Mouse (Mus musculus): Measurements from ENCODE around the gene B3galt4.
"Not testable (repeated sequence)": the region's sequence is repeated elsewhere in the genome, so short reads cannot be mapped to it uniquely, and the experiment has no call there.

B3galt4 gene

DNA sequence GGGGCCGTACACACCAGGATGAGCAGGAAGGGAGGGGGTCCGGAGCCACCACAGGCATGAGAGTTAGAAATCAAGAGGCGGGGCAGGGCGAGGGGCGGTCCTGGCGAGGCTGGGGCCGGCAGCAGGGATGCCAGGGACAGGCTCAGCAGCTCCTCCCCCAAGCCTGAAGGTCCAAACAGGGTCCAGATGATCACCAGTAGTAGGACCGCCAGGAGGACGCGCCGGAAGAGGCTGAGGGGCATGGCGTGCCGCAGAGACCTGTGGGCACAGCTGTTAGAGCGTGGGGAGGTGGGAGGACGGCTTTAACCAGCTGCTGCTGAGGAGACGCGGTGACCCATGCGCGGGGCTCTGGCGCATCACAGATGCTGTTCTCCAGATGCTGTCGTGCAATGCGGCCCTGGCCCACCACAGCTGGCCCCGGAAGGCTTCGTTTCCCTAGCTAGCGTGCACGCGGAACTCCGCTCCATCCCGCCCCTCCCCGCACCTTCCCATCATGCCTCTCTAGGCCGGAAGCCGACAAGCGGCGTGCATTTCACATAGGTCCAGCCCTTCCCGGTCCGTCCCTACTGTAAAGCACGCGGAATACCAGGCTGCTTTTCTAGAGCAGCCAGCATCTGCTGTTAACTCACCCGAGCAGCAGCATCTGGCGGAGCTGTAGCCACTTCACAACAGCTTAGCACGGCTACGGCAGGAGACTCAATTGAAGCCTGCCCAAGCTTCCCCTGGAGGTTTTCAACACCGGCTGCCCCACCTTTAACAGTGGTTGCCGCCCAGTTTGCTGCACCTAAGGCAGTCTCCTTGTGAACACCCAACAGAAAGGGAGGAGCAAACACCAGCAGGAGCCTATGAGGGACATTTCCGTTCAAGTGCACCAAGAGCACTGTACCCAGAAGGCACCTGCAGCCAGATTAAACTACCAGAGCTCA, at the start of gene B3galt4:
B3galt4 (minus strand) TSS at position 468 of the 926 bp plus-strand sequence.
- DNase-seq (ENCODE audit: low read depth, low spot score): peak; percentile 89

DNA sequence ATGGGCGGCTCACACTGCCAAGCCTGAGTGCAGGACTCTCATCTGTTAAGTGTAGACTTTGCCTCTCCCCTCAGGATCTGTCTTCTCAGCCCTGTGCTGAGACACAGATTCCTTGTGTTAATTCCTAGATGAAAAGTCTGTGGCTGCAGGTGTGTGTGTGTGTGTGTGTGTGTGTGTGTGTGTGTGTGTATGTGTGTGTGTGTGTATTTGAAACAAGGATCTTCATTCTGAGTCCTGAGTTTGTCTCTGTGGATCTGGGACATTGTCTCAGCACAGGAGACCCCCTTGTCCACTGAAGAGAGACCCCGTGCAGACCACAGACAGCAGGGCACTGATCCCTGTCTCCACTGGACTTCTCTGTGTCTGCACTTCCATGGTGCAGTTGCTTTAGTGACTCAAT, 49.5 kb upstream of the B3galt4 start:
- DNase-seq (ENCODE audit: low read depth, low spot score): not testable (repeated sequence)

DNA sequence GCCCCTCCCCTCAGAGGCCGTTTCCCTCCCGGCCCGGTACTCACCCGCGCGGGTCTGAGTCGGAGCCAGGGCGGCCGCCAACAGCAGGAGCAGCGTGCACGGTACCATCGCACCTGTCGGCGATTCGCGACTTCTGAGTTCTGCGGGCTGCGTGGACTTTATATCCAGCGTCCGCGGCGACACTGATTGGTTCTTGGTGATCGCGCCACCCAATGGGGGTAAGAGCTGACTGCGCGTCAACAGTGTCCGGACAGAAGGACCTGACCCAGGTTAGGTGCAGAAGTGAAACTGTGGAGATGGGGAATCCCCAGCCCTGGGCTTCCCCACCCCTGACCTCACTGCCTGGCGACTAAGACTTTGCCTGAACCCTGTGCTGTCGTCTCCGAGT, 48.9 kb upstream of the B3galt4 start, which contains the start of gene H2-K1:
H2-K1 (minus strand) TSS at position 198 of the 388 bp plus-strand sequence.
- no peak for DNase-seq (ENCODE audit: low read depth, low spot score)

- no peak for DNase-seq (ENCODE audit: low read depth, low spot score)
Measured at GRCm38 (mm10) chr17:33999341-34000149, 48.3 kb upstream of the B3galt4 start.

GRCm38 (mm10) chr17:33998697-33999096, 47.4 kb upstream of the B3galt4 start:
- not testable (repeated sequence) for DNase-seq (ENCODE audit: low read depth, low spot score)

DNA sequence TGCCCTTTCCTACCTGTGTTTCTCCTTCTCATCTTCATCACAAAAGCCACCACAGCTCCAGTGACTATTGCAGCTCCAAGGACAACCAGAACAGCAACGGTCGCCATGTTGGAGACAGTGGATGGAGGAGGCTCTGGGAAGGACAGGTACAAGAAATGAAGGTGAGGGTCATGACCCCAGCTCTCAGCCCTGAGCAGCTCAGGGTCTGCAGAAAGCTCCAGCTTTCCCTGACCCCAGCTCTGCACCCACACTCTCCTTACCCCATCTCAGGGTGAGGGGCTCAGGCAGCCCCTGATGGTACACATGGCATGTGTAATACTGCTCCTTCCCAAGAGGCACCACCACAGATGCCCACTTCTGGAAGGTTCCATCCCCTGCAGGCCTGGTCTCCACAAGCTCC, 45.7 kb upstream of the B3galt4 start:
- not testable (repeated sequence) for DNase-seq (ENCODE audit: low read depth, low spot score)

DNA sequence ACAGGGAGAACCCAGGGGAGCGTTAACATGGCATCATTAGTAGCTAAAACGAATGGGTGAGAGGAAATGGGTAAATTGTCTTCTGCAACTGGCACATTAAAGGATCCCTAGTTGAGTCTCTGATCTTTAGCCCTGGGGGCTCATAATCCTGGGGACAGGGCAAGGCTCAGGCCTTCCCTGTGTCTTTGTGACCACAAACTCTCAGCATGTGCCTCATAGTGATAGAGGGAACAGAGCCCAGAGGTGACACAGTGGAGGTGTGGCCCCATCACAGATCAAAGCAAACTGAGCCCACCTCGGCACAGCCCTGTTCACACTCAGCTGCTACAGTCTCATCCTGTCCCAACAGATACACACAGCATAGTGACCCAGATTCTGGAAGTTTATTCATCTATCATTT, 44.4 kb upstream of the B3galt4 start:
- no peak for DNase-seq (ENCODE audit: low read depth, low spot score)

GRCm38 (mm10) chr17:33994959-33995358, 43.7 kb upstream of the B3galt4 start:
- no peak for DNase-seq (ENCODE audit: low read depth, low spot score)

GRCm38 (mm10) chr17:33991788-33992664, 40.7 kb upstream of the B3galt4 start:
- DNase-seq (ENCODE audit: low read depth, low spot score): peak; percentile 27

DNA sequence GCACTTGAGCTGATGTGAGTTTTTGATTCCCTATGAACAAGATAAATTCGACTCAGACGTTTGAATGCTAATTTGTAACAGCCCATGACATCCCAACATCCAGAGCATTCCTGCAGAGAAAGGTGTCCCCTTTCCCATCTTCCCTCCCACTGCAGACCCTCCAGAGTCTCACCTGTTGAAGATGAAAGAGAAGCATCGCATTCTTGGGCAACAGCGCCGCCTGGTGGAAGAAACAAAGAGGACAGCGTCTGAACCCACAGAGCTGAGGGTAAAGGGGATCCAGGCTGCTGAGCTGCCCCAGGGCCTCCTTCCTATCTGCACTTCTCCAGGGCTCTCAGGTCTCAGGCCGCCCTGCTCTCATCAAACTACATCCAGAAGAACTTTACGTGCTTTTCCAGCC, 30.8 kb upstream of the B3galt4 start:
- DNase-seq (ENCODE audit: low read depth, low spot score): not testable (repeated sequence)

DNA sequence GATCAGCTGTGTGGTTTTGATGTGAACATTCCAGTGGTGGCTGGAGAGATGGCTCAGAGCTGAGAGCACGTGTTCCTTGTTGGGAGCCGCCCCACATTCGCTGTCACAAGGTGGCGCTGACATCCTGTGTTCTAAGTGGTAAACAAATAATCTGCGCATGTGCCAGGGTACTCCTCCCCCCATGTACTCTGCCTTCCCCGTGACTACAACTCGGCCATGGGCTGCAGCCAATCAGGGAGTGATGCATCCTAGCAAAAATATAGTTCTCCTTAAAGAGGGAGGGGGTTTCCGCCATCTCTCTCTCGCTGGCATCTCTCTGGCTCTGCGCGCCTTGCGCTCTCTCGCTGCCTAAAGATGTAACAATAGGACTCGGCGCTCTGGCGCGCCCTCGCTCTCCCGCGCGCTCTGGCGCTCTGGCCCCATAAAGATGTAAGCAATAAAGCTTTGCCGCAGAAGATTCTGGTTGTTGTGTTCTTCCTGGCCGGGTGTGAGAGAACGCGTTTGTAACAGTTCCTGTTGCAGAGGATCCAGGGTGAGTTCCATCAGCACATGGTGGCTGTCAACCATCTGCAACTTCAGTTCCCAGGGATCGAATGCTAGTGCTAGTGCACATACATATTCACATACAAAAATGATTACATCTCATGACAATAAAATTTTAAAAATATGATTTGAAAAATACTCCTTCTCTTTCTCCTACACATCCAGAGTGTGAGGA, 30.1 kb upstream of the B3galt4 start:
- peak; percentile 96 for DNase-seq (ENCODE audit: low read depth, low spot score)

DNA sequence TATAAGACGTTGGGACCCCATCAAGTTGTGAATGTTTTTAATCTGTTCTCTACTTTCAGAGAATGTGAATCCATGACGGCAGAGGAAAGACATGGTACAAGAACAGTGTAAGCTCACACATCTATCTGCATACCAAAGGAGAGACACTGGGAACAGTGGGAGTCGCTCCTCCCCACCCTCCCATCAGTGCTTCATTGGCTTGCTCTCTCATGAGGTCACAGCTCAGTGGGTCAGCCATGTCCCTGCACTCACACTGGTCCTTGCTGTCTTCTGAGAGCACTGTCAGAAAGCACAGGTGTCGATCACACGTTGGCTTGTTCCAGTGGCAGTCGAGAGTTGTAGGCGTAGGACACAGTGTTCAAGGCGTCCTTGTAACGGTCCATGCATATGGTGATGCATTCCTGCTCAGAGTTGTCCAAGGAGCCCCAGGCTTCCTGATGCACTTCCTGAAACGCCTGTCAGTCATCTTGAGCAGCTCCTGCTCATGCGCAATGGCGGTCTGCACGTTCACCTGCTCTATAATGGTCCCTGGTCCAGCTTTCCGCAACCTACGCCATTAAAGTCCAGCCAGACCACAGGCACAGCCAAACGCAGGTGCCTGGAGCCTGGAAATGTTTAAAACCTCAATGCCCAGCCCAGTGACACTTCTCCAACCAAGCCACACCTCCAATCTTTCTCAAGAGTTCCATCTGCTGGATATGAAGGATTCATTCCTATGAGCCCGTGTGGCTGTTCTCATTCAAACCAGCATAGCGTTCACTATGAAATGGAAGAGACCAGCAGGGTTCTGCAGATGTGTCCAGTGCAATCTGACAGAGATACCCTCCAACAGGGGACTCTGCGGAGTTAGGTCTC, 29.1 kb upstream of the B3galt4 start:
- DNase-seq (ENCODE audit: low read depth, low spot score): no peak

- DNase-seq (ENCODE audit: low read depth, low spot score): no peak
Measured at GRCm38 (mm10) chr17:33979512-33980050, 28.3 kb upstream of the B3galt4 start.

DNA sequence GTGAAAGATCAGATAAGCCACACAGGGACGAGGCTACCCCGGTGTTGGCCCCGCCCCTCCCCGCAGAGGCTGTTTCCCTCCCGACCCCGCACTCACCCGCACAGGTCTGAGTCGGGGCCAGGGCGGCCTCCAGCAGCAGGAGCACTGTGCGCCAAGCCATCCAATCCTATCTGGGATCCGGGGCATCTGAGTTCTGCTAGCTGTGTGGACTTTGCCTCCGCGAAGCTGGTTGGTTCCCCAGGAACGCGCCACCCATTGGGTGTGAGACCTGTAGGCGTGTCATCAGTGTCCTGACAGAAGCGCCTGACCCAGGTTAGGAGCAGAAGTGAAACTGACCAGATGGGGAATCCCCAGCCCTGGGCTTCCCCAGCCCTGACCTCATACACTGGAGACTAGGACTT, 27.3 kb upstream of the B3galt4 start:
- DNase-seq (ENCODE audit: low read depth, low spot score): peak; percentile 50

- no peak for DNase-seq (ENCODE audit: low read depth, low spot score)
Measured at GRCm38 (mm10) chr17:33977861-33978557, 26.7 kb upstream of the B3galt4 start.

- DNase-seq (ENCODE audit: low read depth, low spot score): no peak
Measured at GRCm38 (mm10) chr17:33973572-33973971, 22.3 kb upstream of the B3galt4 start.

GRCm38 (mm10) chr17:33972691-33973090, 21.4 kb upstream of the B3galt4 start:
- no peak for DNase-seq (ENCODE audit: low read depth, low spot score)

GRCm38 (mm10) chr17:33969394-33969793, 18.1 kb upstream of the B3galt4 start:
- no peak for DNase-seq (ENCODE audit: low read depth, low spot score)

- DNase-seq (ENCODE audit: low read depth, low spot score): no peak
Measured at GRCm38 (mm10) chr17:33968927-33969326, 17.6 kb upstream of the B3galt4 start.
